Mouse (Mus musculus) Muller cell, postnatal 12 days (primary cell): Measurements from ENCODE around the gene Pip5k1a.
A peak's percentile ranks its signal among the peaks of the same experiment; 100 is the strongest.
"Not testable (repeated sequence)": the region's sequence is repeated elsewhere in the genome, so short reads cannot be mapped to it uniquely, and the experiment has no call there.

Experiments used
- DNase-seq: peaks from one replicate; pipeline ENCODE4 v3.0.0-alpha.2; 2015; ENCODE audit errors: inconsistent ontology term

The Pip5k1a gene

DNA sequence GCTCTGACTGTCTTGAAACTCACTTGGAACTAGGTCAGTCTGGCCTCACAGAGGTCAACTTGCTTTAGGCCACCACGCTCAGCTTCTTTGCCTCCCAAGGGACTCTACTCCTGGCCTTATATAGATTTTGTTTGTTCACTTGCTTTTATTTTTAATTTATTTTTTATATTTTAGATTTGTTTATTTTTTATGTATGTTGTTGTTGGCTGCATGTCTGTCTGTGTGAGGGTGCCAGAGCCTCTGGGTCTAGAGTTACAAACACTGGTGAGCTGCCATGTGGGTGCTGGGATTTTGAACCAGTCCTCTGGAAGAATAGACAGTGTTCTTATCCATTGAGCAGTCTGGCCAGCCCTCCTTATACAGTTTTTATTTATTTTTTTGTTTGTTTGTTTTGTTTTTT lies 6.0 kb upstream of the Pip5k1a start:
- DNase-seq = no peak

DNA sequence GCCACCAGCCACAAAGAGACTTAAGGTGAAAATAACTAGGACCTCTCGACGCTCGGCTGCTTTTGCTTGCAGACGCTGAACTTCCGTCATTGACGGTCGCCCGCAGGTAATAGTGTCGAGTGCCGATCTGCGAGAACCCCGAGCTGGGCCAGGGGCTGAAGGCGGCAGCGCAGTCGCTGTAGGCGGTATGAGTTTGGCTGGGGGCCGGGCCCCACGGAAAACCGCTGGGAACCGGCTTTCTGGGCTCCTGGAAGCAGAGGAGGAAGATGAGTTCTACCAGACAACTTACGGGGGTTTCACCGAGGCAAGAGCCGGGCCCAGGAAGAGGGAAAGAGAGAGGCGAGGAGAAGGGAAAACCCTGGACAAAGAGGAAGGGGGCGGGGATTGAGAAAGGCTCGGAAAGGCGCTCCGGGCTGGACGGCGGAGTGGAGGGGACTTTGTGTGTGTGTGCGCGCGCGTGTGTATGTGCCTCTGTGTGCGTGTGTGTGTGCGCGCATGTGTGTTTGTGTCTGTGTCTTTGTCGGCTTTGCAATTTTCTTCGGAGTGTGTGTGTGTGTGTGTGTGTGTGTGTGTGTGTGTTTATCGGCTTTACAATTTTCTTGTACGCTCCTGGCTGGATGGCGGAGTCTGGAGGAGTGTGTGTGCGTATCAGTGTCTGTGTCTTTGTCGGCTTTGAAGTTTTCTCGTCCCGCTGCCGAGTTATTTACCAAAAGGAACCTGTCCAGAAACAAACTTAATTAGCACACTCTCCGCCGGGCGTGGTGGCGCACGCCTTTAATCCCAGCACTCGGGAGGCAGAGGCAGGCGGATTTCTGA lies 4.4 kb upstream of the Pip5k1a start, which contains the start of gene Vps72:
TSS of gene Vps72 (plus strand) at position 112 of the 816 bp plus-strand sequence.
- DNase-seq = peak; percentile 87

DNA sequence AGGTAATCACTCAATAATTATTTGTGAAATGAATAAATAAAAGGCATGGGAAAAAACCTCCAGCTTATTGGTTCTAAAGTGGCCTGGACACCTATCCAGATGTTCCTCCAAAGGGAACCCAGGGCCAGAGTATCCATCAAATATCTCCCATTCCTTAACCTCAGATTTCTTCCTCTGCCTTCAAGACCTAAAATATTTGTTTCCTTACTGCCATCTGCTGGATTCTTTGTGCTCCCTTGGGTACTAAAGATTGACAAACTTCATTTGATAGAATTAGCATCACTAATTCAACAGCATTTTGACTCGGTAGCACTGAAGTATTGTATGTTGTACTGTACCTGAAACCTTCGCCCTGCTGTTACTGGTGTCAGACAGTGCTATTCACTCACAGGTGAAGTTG lies 1.2 kb upstream of the Pip5k1a start:
- peak; percentile 26 for DNase-seq

DNA sequence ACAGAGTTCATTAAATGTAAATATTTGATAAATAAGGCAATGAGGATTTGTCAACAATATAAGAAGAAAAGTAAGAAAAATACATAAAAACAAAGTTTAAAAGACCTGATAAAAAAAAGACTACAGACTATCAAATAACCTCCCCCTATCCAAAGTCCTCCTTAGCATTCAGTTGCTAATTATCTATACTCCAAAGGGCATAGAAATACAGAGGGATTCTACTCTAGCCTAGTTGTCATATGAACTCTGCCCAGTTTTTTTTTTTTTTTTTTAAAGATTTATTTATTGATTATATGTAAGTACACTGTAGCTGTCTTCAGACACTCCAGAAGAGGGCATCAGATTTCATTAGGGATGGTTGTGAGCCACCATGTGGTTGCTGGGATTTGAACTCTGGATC lies 578 bp upstream of the Pip5k1a start:
- DNase-seq = not testable (repeated sequence)

DNA sequence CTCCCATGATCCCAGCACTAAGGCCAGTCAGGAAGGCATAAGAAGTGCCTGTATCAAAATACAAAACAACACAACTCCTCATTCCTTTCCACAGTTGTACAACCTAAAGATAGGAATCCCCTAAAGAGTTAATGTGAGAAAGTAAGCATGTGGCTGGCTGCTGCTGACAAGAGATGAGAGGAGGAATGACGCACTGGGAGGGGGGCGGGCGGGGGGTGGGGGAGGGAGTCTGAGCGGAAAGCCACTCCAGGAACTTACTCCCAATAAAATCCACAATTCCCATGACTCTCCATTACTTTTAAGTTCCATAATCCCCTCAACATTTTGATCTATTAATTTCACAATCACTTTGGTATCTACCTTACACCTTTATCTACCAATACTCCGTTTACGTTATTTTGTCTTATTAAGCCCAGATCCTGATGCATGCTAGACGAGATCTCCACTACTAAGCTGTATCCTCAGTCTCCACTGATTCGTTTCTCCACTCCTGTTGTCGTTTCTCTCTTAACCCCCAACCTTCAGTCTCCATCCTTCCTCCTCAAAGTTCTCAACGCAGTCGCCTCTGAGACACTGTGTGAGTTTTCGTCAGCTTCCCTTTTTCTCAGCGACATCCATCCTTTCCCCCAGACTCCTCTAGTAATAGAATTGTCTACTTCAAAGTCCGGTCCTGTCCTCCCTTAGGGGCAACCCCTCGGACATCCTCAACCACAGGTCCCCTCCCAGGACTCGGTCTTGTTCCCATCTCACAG lies 968 bp downstream of the Pip5k1a start:
- peak; percentile 53 for DNase-seq

DNA sequence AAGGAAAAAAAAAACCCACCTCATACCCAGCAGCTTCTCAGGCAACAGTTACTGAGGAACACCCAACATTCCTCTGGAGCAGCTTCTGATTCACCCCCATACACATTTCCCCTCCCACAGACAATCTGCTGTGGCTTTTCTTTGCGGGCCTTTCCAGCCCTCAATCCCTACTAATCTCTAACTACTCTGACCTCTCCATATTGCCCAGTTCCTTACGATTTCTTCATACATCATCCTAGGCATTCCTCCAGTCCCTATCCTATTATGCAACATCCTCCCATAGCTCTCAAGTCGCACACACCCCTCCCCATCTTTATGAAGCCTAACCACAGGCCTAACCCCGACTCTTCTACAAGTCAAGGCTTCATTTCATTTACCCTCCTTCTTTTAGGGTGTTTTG lies 1.6 kb downstream of the Pip5k1a start:
- no peak for DNase-seq

DNA sequence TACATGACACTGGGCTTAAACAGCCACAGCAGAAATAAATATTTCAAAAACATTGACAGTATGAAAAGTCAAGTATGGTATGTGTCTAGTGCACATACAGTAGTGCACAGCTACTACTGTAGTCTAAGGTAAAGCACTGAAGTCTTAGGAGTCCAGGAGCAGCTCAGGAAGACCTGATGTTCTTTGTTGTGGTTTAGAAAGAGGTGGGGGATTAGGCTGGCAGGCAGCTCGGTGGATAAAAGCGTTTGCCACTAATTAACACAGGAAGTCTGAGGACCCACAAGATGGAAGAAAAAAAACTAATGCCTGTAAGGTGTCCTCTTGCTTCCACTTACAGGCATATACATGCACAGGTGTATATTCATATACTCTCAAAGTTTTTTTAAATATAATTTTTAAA lies 5.9 kb downstream of the Pip5k1a start:
- no peak for DNase-seq

DNA sequence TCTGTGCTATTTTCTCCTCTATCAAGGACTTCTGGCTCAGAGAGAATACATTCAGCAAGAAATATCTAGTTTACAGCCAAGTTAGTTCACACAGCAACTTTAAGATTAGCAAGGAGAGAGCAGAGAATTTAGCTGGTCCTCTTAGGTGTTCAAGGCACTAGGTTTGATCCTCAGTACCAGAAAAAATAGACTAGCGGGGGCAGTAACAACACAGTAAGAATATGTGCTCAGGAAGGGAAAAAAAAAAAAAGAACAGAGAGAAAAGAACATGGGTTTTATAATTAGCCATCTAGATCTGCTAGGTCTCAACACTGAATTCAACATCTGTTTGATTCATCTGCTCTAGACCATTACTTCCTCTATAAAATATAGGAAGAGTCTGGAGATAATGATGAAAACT lies 18.7 kb downstream of the Pip5k1a start:
- no peak for DNase-seq

DNA sequence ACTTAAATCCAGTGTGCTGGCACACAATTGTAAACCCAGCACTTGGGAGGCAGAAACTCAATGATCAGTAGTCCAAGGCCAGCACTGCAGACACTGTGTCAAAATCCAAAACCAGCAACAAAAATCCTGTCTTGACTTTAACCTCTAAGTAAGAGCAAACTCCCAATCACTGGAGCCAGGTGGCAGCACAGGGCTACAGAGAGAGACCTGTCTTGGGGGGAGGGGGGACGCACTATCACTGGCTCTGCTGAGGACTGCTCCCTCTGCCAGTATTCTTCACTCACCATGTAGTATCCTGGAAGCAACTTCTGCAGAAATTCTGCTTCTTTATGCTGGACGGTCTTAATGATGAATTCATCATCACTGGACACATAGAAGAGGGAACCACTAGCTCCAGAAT lies 35.1 kb downstream of the Pip5k1a start:
- no peak for DNase-seq

DNA sequence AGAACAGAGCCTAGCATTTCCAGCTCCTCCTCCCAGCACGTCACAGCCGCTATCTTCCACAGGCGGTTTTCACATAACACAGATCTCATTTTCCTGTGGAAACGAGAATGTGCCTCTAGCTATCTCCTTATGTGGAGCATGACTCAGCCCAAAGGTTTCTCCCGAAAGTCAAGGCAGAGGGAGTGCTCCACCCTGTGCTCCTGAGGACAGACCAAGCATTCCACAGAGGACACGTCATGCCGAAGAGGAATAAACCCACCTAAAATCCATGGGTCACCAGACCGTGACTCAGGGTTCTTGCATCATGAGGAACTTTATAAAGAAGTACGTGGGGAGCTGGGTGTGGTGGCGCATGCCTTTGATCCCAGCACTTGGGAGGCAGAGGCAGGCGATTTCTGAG lies 40.2 kb downstream of the Pip5k1a start:
- DNase-seq = peak; percentile 16

DNA sequence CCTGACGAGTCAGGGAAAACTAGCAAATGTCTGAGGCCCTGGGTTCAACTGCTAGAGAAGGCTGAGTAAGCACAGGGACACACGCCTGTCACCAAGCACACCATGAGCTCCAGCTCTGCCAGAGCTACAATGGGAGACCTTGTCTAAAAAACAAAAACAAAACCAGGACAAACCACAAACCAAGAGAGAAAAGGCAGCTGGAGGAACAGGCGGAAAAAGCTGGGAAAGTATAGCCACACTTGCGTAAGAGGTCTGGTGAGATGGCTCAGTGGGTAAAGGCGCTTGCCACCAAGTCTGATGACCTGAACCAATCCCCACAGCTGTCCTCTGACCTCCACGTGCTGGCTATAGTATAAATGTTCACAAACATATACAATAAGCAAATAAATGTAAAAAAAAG lies 40.6 kb downstream of the Pip5k1a start:
- DNase-seq = no peak

DNA sequence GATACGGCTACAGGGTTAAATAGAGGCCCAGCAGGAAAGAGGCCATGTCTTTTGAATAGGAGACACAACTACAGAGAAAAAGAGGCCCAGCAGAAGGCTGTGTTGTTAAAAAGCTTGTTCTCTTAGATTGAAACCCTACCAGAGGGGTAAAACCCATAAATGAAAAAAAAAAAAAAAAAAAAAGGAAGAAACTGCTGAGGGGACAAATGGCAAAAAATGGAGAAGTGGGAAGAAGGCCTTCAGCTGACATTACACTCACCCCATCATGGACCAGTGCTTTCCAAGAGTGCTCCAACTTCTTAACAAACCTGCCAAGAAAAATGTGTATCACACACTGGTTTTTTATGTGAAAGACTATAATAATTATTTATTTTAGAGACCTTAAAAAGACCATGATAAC lies 41.2 kb downstream of the Pip5k1a start:
- no peak for DNase-seq

DNA sequence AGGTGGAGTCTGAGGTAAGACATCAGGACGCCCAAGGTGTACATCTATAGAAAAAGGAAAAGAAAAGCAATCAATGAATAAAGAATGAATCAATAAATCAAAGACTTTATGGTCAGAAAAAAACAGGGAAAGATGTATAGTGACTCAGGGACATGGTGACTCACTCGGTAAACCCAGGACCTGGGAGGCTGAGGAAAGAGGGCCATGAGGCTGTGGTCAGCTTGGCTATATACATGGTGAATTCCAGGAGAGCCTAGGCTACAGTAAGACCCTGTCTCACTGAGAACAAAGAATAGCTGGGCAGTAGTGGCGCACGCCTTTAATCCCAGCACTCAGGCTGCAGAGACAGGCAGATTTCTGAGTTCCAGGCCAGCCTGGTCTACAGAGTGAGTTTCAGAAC lies 43.0 kb downstream of the Pip5k1a start:
- DNase-seq = no peak

DNA sequence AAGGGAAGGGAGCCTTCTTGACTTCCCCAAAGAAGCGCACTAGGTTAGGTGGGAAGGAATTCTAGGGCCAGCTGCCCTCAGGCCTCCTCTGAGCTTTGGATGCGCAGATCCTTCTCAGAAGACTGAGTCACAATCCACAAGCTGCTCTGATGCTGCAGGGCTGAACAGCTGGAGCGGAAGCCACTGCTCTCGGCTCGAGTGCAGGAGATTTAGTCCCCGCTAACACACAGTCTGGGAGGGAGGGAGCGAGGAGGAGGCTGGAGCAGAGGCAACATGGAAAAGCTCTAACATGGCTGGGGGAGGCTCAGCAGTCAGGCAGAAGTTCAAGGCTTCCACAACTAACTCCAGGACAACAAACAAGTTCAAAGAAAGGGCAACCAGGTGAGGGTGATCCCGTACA lies 48.7 kb downstream of the Pip5k1a start:
- DNase-seq = no peak

DNA sequence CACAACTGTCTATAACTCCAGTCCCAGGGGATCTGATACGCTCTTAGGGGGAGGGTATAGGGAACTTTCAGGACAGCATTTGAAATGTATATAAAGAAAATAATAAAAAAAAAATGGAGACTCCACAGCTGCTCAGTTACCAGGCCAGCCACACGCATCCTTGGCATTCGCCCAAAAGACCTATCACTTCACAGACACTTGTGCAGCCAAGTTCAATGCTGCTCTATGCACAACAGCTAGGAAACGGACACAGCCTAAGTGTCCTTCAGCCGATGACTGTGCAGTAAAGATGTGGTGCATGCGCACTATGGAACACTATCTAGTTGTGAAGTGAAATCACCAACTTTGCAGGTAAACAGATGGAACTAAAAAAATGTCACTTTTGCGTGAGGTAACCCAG lies 50.5 kb downstream of the Pip5k1a start:
- DNase-seq = no peak

DNA sequence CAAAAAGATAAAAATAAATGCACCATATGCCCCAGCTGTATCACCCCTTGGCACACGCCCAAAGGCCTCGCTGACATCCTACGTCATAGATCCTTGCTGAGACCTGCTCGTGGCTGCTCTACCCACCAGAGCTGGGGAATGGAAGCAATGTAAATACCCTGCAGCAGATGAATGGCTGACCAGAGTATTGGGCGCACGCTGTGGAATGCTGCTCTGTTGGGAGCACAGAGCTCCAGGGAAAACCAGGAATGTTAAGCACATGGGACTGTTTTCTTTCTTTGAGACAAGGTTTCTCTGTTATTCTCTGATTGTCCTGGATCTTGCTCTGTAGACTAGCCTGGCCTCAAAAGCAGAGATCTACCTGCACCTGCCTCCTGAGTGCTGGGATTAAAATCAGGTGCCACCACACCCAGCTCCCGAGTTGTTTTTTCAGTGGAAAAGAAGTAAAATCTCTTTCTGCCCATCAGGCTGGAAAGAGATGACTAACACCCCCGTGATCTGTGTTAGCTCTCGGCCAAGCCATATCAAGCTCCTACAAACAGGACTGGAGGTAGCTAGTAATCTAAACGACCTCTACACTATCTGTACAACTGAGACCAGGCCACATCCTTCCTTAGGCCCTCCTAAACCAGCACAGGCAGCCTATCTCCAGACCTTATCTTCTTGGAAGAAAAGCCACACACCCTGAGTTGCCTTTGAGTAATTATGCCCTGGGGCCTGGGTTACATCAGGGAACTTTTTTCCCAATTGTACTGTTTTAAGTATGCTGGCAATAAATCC lies 52.1 kb downstream of the Pip5k1a start:
- DNase-seq = peak; percentile 72

DNA sequence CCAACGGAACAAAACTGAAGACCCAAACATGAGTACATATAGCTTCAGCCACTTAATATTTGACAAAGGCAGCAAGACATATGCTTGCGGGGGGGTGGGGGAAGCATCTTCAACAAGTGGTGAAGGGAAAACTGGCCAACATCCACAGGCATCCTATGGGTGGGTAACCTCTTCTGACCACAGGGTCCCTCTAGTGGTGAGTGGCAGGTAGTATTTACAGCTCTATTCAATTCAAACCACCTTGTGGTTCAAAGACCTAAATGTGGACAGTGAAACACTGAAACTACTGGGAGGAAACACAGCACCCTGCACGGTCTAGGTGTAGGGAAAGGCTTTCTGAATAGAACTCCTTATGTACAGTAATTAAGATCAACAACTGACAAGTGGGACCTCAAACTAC lies 53.0 kb downstream of the Pip5k1a start:
- DNase-seq = peak; percentile 41

DNA sequence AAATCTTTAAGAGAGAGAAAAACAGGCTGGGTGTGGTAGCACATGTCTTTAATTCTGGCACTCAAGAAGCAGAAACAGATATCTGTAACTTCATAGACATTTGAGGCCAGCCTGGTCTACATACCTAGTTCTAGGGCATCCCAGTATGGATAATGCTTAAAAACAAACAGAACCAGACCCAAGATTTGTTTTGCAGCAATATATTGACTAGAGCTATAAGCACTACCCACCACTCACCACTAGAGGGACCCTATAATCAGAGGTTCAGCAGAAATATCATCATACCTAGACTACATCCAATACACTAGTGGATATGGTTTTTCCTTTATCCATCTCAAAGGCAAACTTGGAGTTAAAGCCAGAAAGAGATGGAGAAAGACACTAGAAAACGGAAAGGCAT lies 53.8 kb downstream of the Pip5k1a start:
- peak; percentile 18 for DNase-seq

DNA sequence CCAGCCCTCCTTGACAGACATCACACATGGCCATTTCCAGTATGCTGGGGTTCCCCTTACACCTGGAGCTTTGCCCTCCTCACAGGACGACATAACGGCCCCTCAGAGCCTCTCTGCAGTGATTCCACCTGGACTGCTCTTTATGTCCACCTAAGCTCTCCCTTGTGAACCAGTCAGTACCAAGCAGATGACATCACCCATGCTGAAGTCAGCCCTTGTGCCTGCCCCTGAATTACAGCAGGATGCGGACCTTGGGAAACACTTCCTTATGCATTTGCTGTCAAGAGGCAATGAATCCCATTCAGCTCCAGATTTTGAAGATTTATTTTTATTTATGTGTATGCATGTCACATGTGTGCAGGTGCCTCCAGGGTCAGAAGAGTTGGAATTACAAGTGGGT lies 58.8 kb downstream of the Pip5k1a start:
- DNase-seq = no peak

DNA sequence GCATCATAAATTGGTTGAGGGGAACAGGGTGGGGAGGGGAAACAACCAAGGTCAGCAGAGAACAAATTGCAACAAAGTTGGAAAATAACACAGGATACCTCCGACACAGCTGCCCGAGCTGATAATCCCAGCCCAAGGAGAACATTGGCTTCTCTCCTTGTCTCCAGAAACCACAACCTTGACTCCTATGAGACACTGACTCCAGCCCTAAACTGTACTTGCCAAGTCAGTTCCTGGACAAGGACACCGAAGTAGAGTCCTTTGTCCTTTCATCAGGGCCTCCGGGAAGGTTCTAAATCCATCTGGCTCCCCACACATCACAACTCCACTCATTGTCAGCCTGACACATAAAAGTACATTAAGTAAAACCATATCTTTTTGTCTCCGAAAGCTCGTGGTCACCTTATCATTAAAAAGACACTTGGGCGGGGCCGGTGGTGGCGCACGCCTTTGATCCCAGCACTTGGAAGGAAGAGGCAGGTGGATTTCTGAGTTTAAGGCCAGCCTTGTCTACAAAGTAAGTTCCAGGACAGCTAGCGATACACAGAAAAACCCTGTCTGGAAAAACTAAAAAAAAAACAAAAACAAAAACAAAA lies 60.2 kb downstream of the Pip5k1a start:
- no peak for DNase-seq

DNA sequence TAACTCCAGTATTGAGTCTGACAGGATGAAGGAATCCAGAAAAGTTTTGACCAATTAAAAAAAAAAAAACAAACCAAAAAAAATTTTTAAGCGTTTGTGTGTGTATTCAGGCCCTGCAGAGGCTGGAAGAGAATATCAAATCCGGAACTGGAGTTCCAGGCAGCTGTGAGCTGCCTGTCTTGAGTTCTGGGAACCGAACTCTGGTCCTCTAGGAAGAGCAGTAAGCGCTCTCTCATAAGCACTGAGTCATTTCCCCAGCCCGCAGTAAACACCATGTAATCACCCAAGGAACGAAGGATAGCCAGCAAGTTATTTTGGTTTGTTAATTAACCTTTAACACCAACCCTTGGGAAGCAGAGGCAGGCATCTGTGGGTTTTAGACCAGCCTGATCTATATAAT lies 63.5 kb downstream of the Pip5k1a start:
- DNase-seq = no peak

DNA sequence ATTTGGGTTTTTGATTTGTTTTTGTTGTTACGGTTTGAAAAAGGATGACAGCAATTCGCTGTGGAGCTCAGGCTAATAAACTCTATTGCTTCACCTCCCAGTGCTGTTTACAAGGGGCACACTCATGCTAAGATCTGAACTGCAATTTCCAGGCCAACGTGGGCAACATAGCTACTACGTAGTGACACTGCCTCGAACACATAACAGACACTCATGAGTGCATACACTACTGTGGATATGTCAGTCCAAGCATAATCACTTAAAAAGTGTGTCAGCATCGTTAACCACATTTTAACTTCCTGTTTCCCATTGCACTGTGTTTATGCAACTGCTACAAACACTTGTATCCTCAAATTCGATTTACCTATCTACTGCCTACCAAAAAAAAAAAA lies 63.9 kb downstream of the Pip5k1a start:
- DNase-seq = no peak
